Mouse (Mus musculus) v-Abl transformed pro-B cells (cell line): ENCODE data around the gene Hepacam2.

Source experiments
- in situ Hi-C, 2 experiments: fragments of 400-800 bp; cut with MboI; formaldehyde crosslinking; loops; one replicate each; pipeline ENCODE4 v1.15.1; 2025; ENCODE audit not compliant: unreplicated experiment in 2 of 2

Hepacam2 gene

DNA sequence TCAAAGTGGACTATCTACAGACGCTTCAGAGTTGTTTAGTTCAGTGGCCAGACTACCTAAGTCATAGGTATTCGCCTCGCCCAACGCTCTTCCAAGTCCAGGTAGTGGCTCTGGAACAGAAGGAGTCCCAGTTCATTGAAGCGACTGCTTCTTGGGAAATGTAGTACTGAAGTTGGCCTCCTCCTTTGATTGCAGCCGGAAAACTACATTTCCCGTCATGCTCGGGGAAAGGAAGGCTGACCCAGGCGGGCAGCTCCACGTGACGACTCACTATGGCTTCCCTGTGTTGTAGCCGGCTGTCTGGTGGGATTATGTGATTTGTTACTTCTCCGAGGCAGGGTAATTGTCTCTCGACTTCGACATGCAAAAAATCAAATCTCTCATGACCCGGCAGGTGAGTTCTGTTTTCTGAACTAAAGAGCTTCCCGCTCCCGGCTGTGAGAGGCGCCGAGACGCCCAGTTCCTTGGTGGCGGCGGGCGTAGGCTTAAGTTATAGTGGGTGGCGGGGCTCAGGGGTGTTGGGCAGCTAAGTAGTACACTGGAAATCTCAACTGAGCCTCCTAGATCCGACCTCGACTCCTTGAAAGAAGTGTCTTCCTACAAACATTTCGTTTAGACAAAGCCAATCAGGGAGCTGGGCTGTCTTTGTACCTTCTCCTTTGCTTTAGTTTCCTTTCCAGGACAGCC, at the start of gene Hepacam2, which contains the start of gene Vps50:
TSS of gene Hepacam2 (minus strand) at position 137 of the 687 bp plus-strand sequence.
TSS of gene Vps50 (plus strand) at position 221 of the 687 bp plus-strand sequence.
- in situ Hi-C loops: loop anchor here (5.0 to 10.0 kb wide), 4 partner anchors 36 to 586 kb away; partner anchors contain the start of gene Bet1 (in 1 of the 2)

GRCm38 (mm10) chr6:3544970-3545369, 46.9 kb upstream of the Hepacam2 start:
- in situ Hi-C loops: no loop called here

DNA sequence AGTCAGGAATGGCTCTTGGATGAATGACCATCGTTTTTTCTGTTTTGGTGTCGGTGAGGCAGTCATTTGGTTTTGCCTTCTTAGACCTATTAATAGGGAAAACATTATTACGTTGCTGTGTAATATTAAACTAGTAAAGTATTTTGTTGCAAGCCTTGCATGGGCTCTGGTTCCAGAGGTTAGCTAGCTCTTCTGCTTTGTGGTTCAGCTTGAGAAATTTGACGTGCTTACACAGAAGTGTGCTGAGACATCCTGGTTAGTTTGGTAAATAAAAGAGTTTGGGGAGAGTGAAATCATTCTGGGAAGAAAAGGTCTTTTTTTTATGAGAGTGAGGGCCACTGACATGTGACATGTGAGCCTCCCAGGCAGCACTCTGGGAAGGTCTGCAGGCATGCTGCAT, 45.8 kb upstream of the Hepacam2 start:
- in situ Hi-C loops: no loop called here

GRCm38 (mm10) chr6:3539470-3539869, 41.4 kb upstream of the Hepacam2 start:
- in situ Hi-C loops: no loop called here

DNA sequence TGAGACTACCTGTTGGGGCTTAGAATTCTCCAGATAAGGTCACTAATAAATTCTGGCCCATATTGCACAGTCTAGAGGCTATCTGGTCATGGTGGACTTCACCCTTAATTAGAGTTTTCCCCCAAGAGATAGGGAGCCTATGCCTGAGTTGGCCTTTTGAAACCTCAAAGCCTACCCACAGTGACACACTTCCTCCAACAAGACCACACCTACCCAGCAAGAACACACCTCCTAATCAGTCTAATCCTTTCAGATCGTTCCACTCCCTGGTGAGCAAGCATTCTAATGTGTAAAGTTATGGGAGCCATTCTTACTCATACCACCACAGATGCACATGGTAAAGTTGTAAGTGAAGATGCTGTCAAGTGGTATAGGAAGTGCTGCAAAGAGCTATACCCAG, 38.0 kb upstream of the Hepacam2 start:
- in situ Hi-C loops: no loop called here

DNA sequence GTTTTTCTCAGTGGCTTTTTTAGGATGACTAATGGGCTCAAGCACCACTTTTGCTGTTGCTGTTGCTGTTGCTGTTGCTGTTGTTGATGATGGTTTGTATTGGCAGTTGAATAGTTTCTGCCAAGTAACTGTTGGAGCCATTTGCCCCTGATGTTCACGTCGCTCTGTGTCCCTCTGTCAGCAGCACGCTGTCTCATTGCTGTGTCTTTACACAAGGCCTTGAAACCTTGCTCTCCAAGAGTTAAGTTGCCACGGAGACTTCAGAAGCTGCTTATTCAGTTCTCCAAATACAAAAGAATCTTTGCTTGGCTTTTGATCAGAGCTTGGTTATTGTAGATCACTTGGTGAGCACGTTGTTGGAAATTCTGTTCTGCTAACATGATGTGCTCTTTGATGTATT, 33.3 kb upstream of the Hepacam2 start:
- in situ Hi-C loops: no loop called here

DNA sequence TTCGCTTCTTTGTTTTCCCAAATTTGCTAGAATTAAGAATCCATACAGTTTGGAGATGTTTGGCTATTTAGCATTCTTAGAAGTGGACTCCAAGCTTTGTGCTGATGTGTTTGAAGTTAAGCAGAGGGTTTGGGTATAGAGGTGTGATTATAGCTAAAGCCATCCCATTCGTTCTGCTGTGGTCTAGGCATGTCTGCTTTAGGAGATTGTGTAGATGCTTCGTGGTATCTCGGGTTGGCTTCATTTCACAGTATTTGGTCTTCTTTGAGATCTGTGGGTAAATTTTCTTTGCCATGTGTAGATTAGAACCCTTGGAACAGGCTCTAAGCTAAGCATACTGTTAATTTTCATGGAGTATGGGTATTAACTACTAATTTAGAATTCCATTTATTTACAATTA, 30.1 kb upstream of the Hepacam2 start:
- in situ Hi-C loops: no loop called here

GRCm38 (mm10) chr6:3512611-3513010, 14.5 kb upstream of the Hepacam2 start:
- in situ Hi-C loops: loop anchor here (5.0 to 25.0 kb wide), 6 partner anchors 575 to 1885 kb away; partner anchors contain the start of genes Asb4 (in 1 of the 2) and Bet1 (in 1 of the 2)

- in situ Hi-C loops: loop anchor here (5.0 to 25.0 kb wide), 6 partner anchors 576 to 1886 kb away; partner anchors contain the start of genes Asb4 (in 1 of the 2) and Bet1 (in 1 of the 2)
These were observed 13.5 kb upstream of the Hepacam2 start for GRCm38 (mm10) chr6:3511612-3512011.

DNA sequence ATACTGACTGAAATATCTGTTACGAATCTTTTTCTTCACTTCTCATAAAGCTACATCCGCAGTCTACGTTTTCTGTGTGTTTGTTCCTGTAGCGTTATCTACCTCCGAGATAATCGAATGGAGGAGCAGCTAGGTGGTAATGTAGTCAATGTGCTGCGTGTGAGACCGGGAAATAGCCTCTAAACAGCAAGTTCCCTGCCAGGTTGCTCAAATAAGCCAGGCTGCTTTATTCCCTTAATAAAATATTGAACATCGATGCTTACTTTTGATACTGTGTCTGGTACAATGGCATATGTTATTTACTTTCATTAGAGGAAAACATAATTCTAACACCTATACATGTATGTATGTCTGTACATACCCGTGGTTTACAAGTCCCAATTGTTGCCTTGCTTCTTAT, 13.0 kb upstream of the Hepacam2 start:
- in situ Hi-C loops: loop anchor here (5.0 to 25.0 kb wide), 6 partner anchors 576 to 1886 kb away; partner anchors contain the start of genes Asb4 (in 1 of the 2) and Bet1 (in 1 of the 2)

GRCm38 (mm10) chr6:3509782-3510181, 11.7 kb upstream of the Hepacam2 start:
- in situ Hi-C loops: loop anchor here (5.0 to 25.0 kb wide), 6 partner anchors 578 to 1888 kb away; partner anchors contain the start of genes Asb4 (in 1 of the 2) and Bet1 (in 1 of the 2)

DNA sequence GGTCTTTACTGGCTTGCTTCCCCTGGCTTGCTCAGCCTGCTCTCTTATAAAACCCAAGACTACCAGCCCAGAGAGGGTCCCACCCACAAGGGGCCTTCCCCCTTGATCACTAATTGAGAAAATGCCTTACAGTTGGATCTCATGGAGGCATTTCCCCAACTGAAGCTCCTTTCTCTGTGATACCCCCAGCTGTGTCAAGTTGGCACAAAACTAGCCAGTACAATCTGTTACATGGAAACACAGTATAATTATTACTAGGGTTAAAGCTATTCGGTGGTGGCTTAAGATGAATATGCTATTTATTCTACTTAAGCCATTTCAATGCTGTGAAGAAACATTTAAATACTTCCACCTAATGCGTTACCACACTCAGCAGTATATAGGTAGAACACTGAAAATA, 10.1 kb upstream of the Hepacam2 start:
- in situ Hi-C loops: loop anchor here (25.0 kb wide), 3 partner anchors 579 to 1604 kb away; partner anchors contain the start of gene Bet1 (in 1 of the 2)

DNA sequence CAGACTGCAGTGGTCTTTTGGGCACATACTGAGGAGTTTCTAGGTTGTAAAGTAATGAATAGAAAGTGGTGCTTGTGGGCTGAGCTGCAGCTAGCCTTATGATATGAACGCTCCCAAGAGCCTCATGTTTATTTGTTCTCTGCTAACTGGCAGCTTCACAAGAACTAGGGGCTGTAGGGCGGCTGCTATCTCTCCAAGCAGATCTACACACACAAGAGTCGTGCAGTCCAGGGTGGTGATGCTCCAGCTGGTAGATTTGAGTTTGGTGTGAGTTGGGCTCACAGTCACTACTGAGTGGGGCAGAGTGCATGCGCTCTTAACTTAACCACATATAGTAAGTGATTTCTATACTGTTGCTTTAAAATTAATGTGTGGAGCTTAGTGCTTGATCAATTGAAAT, 9.0 kb upstream of the Hepacam2 start:
- in situ Hi-C loops: loop anchor here (25.0 kb wide), 3 partner anchors 580 to 1605 kb away; partner anchors contain the start of gene Bet1 (in 1 of the 2)

DNA sequence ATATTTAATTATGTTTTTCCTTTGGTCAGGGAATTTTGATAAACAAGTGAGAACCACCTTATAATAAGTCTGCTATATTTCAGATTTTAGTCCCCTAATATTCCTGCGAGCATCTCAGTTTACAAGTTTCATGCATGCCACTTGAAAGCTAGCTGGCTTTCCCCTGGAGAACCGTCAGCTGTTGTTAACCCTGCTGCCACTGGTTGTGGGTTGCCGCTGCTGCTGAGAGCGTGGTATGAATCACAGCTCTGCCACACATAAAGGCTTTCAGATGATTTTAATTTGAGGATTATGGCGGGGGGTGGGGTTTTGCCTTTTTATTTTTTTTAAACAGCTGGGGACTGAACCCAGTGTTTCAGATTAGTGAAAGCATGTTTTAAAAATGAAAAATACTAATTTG, 7.2 kb upstream of the Hepacam2 start:
- in situ Hi-C loops: loop anchor here (25.0 kb wide), 3 partner anchors 582 to 1607 kb away; partner anchors contain the start of gene Bet1 (in 1 of the 2)

GRCm38 (mm10) chr6:3500286-3500685, 2.2 kb upstream of the Hepacam2 start:
- in situ Hi-C loops: loop anchor here (25.0 kb wide), 3 partner anchors 587 to 1612 kb away; partner anchors contain the start of gene Bet1 (in 1 of the 2)

GRCm38 (mm10) chr6:3496210-3496609, 1.9 kb downstream of the Hepacam2 start:
- in situ Hi-C loops: loop anchor here (5.0 to 10.0 kb wide), 4 partner anchors 34 to 589 kb away; partner anchors contain the start of gene Bet1 (in 1 of the 2)

DNA sequence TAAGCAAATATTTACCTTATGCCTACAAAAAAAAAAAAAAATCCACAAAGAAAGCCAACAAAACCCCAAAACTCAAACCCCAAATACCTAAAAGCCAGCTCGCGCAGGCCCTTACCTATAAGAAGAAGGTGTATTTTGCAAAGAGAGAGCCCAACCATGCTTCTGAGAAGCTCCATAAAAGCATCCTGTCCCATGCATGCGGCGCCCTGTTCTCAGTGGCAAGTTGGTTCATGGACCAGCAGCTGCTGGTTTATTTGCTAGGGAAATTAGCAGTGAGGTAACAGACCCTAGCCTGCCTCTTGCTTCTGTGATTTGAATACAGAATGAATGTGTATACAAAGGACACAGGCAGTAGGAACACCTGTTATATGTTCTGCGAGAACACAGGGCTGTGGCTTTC, 3.8 kb downstream of the Hepacam2 start:
- in situ Hi-C loops: loop anchor here in 1 of 2 experiments (10.0 kb wide), 2 partner anchors 49 to 591 kb away; partner anchors contain the start of gene Bet1

- in situ Hi-C loops: no loop called here
These were observed 10.7 kb downstream of the Hepacam2 start for GRCm38 (mm10) chr6:3487355-3487754.

- in situ Hi-C loops: no loop called here
These were observed 13.0 kb downstream of the Hepacam2 start for GRCm38 (mm10) chr6:3485133-3485532.

DNA sequence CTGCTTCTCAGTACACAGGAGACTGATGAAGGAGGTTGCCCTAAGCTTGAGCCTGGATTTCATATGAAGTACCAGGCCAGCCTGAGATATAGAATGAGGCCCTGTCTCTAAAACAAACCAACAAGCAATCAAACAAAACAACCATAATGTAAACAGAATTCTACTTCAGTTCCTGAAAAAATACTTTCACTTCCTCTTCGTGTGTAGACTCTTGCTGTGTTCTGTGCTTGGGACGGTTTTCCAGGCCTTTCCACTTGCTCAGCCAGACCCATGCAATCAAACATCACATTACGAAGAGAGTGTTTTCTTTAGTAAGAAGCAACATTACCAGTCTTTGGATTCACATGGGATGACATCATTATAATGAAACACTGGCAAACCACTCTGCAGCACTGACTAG, 16.4 kb downstream of the Hepacam2 start:
- in situ Hi-C loops: no loop called here

DNA sequence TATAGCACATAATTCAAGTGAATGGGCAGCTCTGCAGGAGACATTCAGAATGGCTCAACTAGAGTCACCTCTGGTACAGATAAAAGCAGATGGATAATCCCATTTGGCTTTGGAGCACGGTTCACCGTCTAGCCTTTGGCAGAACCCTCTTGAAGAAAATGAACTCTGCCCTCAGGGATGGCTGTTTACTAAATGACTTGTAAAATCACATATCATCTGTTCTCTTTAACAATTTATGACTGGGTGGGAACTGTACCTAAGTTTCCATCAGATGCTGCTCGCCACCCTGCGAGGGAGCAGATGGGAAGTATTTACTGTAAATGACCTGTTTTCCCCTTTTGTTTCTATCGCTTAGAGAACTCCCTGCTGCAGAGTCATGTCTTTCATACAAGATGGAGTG, 18.2 kb downstream of the Hepacam2 start:
- in situ Hi-C loops: no loop called here
